Mouse (Mus musculus): ENCODE measurements around the gene Slc29a3. TPM values are rescaled to one million over a fixed set of nuclear protein-coding genes. Genes with fewer than 3 reads are reported as not detected.

Gene Slc29a3
- polyA plus RNA-seq (2015; fragmentation: Nextera tagmentation; extraction: Ambion mirVana): 3.4 and 3.9 TPM in 2 replicates

GRCm38 (mm10) chr10:60752040-60753020, at the start of gene Slc29a3:
Slc29a3 (minus strand) TSS chr10:60752794.
- WGBS (ENCODE audit: insufficient replicate concordance): 8% methylated on average over 40 of the region's 41 CpGs
- H3K9ac ChIP-seq (replicated peaks): peak within 1 kb of the TSS; percentile 79
- H3K27me3 ChIP-seq (ENCODE audit: insufficient read depth, low read length): no peaks in the 10 kb centered on the region
- H3K27ac ChIP-seq (ENCODE audit: low read depth): peak within 1 kb of the TSS; percentile 57
- H3K36me3 ChIP-seq (replicated peaks; ENCODE audit: insufficient read depth, low read length): 0 out of 2 replicates have a peak, but pooled peaks cover 3% of the 10 kb centered on the region
- H3K4me3 ChIP-seq (ENCODE audit: low read depth, low read length): peak within 1 kb of the TSS; percentile 56
- peak within 1 kb of the TSS; percentile 93 for H3K4me2 ChIP-seq (ENCODE audit: low read depth, low read length)
- no peaks in the 10 kb centered on the region for H3K9me3 ChIP-seq (ENCODE audit: low read length)
- DNase-seq: peak; percentile 98
- peak; percentile 99 for ATAC-seq
- TF ChIP-seq CTCF (IDR thresholded peaks at IDR 0.05; ENCODE audit: low read depth): peak; percentile 76
- no peak for TF ChIP-seq EP300 (IDR thresholded peaks at IDR 0.05; ENCODE audit: low read depth)
- H3K4me1 ChIP-seq (ENCODE audit: insufficient read depth): peaks cover 13% of the 10 kb centered on the region

DNA sequence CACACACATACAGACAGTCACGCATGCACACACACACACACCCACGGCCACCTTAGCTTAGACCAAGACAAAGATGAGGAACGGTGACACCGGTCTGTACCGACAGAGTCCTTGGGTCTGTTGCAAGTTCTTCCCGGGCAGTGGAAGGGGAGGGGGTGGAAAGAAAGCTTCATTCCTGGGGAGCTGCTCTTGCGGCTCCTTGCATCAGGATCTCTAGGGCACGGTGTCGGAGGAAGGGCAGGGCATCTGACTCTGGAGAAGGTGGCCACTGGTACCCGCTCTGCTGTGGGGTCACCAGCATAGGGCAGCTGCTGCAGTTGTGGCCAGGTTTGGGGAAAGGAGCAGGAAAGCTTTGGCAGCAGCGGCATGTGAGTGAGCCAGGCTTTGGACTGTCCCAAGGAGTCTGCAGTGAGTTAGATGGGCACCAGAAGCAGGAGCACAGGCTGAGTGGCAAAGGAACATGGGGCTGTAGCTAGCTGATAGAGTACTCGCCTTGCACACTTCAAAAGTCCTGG, 49.4 kb upstream of the Slc29a3 start:
- no peak for DNase-seq
- no peaks in the 10 kb centered on the region for H3K4me1 ChIP-seq (ENCODE audit: insufficient read depth)
- H3K27ac ChIP-seq (ENCODE audit: low read depth): no peak overlapping the region
- peaks cover 19% of the 10 kb centered on the region; the same call in 1 of the 2 replicates for H3K27me3 ChIP-seq (ENCODE audit: insufficient read depth, low read length)
- no peaks in the 10 kb centered on the region for H3K36me3 ChIP-seq (replicated peaks; ENCODE audit: insufficient read depth, low read length)
- WGBS (ENCODE audit: insufficient replicate concordance): 46% methylated on average over 12 of the region's 12 CpGs
- no peak overlapping the region for H3K4me2 ChIP-seq (ENCODE audit: low read depth, low read length)
- H3K9ac ChIP-seq (replicated peaks): no peak overlapping the region
- H3K9me3 ChIP-seq (ENCODE audit: low read length): no peaks in the 10 kb centered on the region
- H3K4me3 ChIP-seq (ENCODE audit: low read depth, low read length): no peak overlapping the region
- ATAC-seq: no peak
- TF ChIP-seq EP300 (IDR thresholded peaks at IDR 0.05; ENCODE audit: low read depth) (no peak), CTCF (IDR thresholded peaks at IDR 0.05; ENCODE audit: low read depth) (no peak)

DNA sequence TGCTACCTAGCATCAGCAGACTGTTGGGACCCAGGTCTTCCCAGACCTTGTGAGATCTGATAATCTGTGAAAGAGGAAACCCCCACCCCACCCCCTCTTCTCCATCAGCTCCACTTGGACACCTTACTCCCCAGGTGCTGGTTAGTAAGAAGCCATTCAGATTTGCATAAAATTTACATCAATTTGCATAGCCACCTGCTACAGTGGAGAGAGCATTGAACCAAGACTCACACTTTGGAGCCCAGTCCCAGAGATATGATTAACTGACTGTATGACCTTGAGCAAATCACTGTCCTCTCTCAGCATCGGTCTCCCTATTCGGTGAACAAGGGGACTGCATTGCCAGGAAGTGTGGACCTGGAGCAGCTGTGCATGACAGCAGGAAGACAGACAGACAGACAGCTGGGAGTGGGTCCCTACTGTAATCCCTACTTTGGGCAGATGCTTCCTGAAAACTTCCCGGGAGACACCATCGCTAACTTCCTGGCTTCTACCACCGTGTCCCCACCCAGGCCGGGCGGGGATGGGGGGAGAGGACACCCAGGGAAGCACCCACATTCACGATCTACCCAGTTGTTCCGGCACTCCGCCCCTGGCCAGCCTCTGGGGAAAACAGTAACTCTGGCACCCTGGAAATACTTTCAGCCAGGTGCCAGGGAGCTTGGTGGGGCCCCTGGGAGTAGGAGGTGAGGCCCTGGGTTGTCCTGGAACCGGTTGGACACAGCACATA, 48.7 kb upstream of the Slc29a3 start:
- Histone ChIP-seq H3K4me3 (ENCODE audit: low read depth, low read length) (no peak overlapping the region), H3K9ac (replicated peaks) (no peak overlapping the region), H3K27me3 (ENCODE audit: insufficient read depth, low read length) (peaks cover 19% of the 10 kb centered on the region; the same call in 1 of the 2 replicates), H3K4me2 (ENCODE audit: low read depth, low read length) (no peak overlapping the region), H3K27ac (ENCODE audit: low read depth) (no peak overlapping the region), H3K4me1 (ENCODE audit: insufficient read depth) (no peaks in the 10 kb centered on the region), H3K9me3 (ENCODE audit: low read length) (no peaks in the 10 kb centered on the region), H3K36me3 (replicated peaks; ENCODE audit: insufficient read depth, low read length) (no peaks in the 10 kb centered on the region)
- no peak for TF ChIP-seq CTCF (IDR thresholded peaks at IDR 0.05; ENCODE audit: low read depth)
- no peak for TF ChIP-seq EP300 (IDR thresholded peaks at IDR 0.05; ENCODE audit: low read depth)
- DNase-seq (no peak), ATAC-seq (no peak)
- 27% methylated on average over 11 of the region's 11 CpGs for WGBS (ENCODE audit: insufficient replicate concordance)

- TF ChIP-seq EP300 (IDR thresholded peaks at IDR 0.05; ENCODE audit: low read depth) (no peak), CTCF (IDR thresholded peaks at IDR 0.05; ENCODE audit: low read depth) (no peak)
- H3K4me1 ChIP-seq (ENCODE audit: insufficient read depth): no peaks in the 10 kb centered on the region
- ATAC-seq (no peak), DNase-seq (no peak)
- no peak overlapping the region for H3K27ac ChIP-seq (ENCODE audit: low read depth)
- H3K27me3 ChIP-seq (ENCODE audit: insufficient read depth, low read length): peaks cover 19% of the 10 kb centered on the region; the same call in 1 of the 2 replicates
- 12% methylated on average over 19 of the region's 19 CpGs for WGBS (ENCODE audit: insufficient replicate concordance)
- no peak overlapping the region for H3K9ac ChIP-seq (replicated peaks)
- no peaks in the 10 kb centered on the region for H3K9me3 ChIP-seq (ENCODE audit: low read length)
- no peaks in the 10 kb centered on the region for H3K36me3 ChIP-seq (replicated peaks; ENCODE audit: insufficient read depth, low read length)
- no peak overlapping the region for H3K4me3 ChIP-seq (ENCODE audit: low read depth, low read length)
- H3K4me2 ChIP-seq (ENCODE audit: low read depth, low read length): no peak overlapping the region
Observed at GRCm38 (mm10) chr10:60800295-60801167, 47.9 kb upstream of the Slc29a3 start.

DNA sequence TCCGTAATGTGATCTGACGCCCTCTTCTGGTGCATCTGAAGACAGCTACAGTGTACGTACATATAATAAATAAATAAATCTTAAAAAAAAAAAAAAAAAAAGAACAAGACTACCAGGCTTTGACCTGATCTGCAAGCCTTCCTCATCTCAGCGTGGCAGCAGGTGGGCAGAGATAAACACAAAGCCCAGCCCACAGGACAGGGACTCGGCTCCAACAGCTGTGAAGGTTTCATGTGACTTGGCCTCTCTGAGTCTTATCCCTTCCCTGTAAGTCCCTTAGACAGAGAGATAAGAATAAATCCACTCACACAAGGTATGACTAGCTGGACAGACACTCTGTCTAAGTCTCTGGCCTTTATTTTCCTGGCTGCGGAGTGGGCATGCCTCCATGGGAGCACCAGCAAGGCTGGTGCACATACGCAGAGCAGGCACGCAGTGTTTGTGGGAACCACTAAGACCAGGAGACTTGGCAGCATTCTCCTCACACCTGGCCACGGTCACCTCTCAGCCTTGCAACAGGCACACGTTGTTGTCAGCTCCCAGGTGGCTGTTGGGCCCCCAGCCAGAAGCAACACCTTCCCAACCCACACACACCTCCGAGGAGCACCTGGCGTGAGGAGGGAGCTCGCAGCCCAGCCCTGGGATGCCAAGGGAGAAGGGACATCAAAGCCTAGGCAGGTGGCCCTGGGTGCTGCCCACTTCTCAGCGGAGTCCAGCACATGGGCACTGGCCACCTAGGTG, 45.3 kb upstream of the Slc29a3 start:
- TF ChIP-seq EP300 (IDR thresholded peaks at IDR 0.05; ENCODE audit: low read depth) (no peak), CTCF (IDR thresholded peaks at IDR 0.05; ENCODE audit: low read depth) (no peak)
- Histone ChIP-seq H3K4me1 (ENCODE audit: insufficient read depth) (peaks cover 1% of the 10 kb centered on the region; the same call in 1 of the 2 replicates), H3K9me3 (ENCODE audit: low read length) (no peaks in the 10 kb centered on the region), H3K27me3 (ENCODE audit: insufficient read depth, low read length) (peaks cover 19% of the 10 kb centered on the region; the same call in 1 of the 2 replicates), H3K9ac (replicated peaks) (no peak overlapping the region), H3K4me3 (ENCODE audit: low read depth, low read length) (no peak overlapping the region), H3K4me2 (ENCODE audit: low read depth, low read length) (no peak overlapping the region), H3K27ac (ENCODE audit: low read depth) (no peak overlapping the region), H3K36me3 (replicated peaks; ENCODE audit: insufficient read depth, low read length) (no peaks in the 10 kb centered on the region)
- whole genome bisulfite sequencing (ENCODE audit: insufficient replicate concordance): 78% methylated on average over 14 of the region's 14 CpGs
- no peak for DNase-seq
- no peak for ATAC-seq

Measured in liver, postnatal 0 days (tissue).